Mouse (Mus musculus) liver, adult 2 months (tissue): ENCODE data around the gene Tmem267. TPM values are rescaled to one million over a fixed set of nuclear protein-coding genes. Genes with fewer than 3 reads are reported as not detected.
"Not testable (repeated sequence)": the region's sequence is repeated elsewhere in the genome, so short reads cannot be mapped to it uniquely, and the experiment has no call there.

Source experiments
- DNase-seq: peaks from one replicate; pipeline ENCODE4 v3.0.0-alpha.2; 2011; ENCODE audit warnings: low read depth, low spot score; ENCODE audit errors: extremely low read depth
- H3K27ac ChIP-seq: fragments of 200-500 bp; replicated peaks from 2 replicates; pipeline ENCODE4 v1.5.1; 2012; ENCODE audit warnings: low read depth, mild to moderate bottlenecking, control low read depth, inconsistent platforms, low read length; ENCODE audit not compliant: insufficient read depth
- H3K27me3 ChIP-seq: fragments of 200-500 bp; 2 replicates; pipeline ENCODE4 v1.6.1; 2012; ENCODE audit warnings: mild to moderate bottlenecking, moderate library complexity, low read length, inconsistent platforms; ENCODE audit not compliant: control insufficient read depth, insufficient read depth
- H3K36me3 ChIP-seq: fragments of 200-500 bp; 2 replicates; pipeline ENCODE4 v1.6.1; 2012; ENCODE audit warnings: low read length, inconsistent platforms; ENCODE audit not compliant: control insufficient read depth, insufficient read depth
- H3K4me1 ChIP-seq: fragments of 200-500 bp; 2 replicates; pipeline ENCODE4 v1.6.1; 2011; ENCODE audit warnings: low read length; ENCODE audit not compliant: control insufficient read depth, insufficient read depth
- H3K4me3 ChIP-seq: fragments of 200-500 bp; 2 replicates; pipeline ENCODE4 v1.5.1; 2011; ENCODE audit warnings: low read depth, mild to moderate bottlenecking, control low read depth, low read length, moderate library complexity; ENCODE audit not compliant: insufficient read depth
- H3K79me2 ChIP-seq: fragments of 200-500 bp; 2 replicates; pipeline ENCODE4 v1.6.1; 2012; ENCODE audit warnings: inconsistent platforms, mild to moderate bottlenecking, low read length, moderate library complexity; ENCODE audit not compliant: control insufficient read depth, insufficient read depth
- H3K9ac ChIP-seq: fragments of 200-500 bp; 2 replicates; pipeline ENCODE4 v1.6.1; 2012; ENCODE audit warnings: low read depth, mild to moderate bottlenecking, control low read depth, inconsistent platforms, low read length
- CTCF ChIP-seq: fragments of 200-500 bp; IDR thresholded peaks from 2 replicates; pipeline ENCODE4 v1.5.1; 2011; ENCODE audit warnings: low read depth, low read length, control low read depth
- POLR2A ChIP-seq: fragments of 200-500 bp; IDR thresholded peaks from 2 replicates; pipeline ENCODE4 v1.6.1; 2011; ENCODE audit warnings: low read length, control low read depth; ENCODE audit not compliant: insufficient read depth; ENCODE audit errors: extremely low read depth
- WGBS: fragments of 180-500 bp; shearing (Covaris S2); methylation state at CpG from one replicate; pipeline ENCODE4 v1.1.7; 2018; 5-methylcytosine and 5-hydroxymethylcytosine counted together
- polyA plus RNA-seq: library from polyadenylated mRNA; depleted of rRNA; stranded (reverse); fragments of >200 nt; gene quantifications from 2 replicates; pipeline ENCODE4 v1.2.3, GENCODE M21; 2012
- total RNA-seq: library from RNA; depleted of rRNA; stranded (reverse); fragments of >200 nt; gene quantifications from 2 replicates; pipeline ENCODE4 v1.2.3, GENCODE M21; 2014

The Tmem267 gene
- total and polyA plus RNA-seq, 2 experiments, result 4.4 to 13.4 TPM

DNA sequence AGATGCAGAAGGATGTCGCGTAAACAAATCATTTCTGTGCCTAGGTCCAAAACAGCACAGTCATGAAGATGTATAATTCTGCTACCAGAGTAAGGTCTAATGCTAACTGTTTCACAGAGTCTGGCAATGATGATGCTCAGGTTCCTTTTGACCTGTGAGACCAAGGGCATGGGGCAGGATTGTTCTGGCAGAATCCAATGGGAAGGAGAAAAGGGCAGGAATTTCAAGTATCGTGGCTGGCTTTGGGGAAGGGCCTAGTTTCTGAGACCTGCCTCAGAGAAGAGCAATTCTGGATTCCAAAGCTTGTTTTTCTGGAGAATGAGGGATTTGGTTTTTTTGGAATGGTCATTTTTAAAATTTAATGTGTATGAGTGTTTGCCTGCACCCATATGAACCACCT is 131.0 kb downstream of the Tmem267 start:
- no peaks in the 10 kb centered on the region for H3K36me3 ChIP-seq
- no peak overlapping the region for H3K9ac ChIP-seq
- TF ChIP-seq POLR2A (no peak), CTCF (no peak)
- no peak overlapping the region for H3K27ac ChIP-seq
- no peaks in the 10 kb centered on the region for H3K79me2 ChIP-seq
- peak; percentile 14 for DNase-seq
- H3K4me3 ChIP-seq, result no peak overlapping the region
- WGBS, result 83% methylated on average over 3 of the region's 3 CpGs
- H3K27me3 ChIP-seq, result no peaks in the 10 kb centered on the region
- no peaks in the 10 kb centered on the region for H3K4me1 ChIP-seq

DNA sequence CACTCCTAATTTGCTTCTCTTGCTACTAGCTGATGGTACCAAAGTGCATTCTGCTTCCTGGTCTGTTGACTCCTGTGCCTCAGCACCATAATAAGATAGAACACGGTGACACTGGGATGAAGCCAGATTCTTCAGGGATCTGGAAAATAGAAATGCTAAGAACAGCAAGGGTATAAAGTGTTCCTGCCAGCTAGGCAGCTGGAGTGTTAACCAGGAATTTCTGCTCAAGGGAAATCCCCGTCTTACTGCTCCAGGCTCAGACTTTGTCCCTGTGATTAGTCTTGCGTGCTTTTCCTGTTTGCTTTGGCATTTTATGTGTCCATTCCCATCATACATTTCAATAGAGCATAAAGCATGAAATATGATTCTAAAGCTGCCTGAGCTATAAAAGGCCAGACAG is 131.9 kb downstream of the Tmem267 start:
- no peaks in the 10 kb centered on the region for H3K27me3 ChIP-seq
- TF ChIP-seq CTCF (no peak), POLR2A (no peak)
- H3K79me2 ChIP-seq, result no peaks in the 10 kb centered on the region
- no peak overlapping the region for H3K4me3 ChIP-seq
- H3K9ac ChIP-seq, result no peak overlapping the region
- no peak overlapping the region for H3K27ac ChIP-seq
- H3K36me3 ChIP-seq, result no peaks in the 10 kb centered on the region
- WGBS, result 28% methylated on average over 3 of the region's 3 CpGs
- DNase-seq, result peak; percentile 34
- no peaks in the 10 kb centered on the region for H3K4me1 ChIP-seq

DNA sequence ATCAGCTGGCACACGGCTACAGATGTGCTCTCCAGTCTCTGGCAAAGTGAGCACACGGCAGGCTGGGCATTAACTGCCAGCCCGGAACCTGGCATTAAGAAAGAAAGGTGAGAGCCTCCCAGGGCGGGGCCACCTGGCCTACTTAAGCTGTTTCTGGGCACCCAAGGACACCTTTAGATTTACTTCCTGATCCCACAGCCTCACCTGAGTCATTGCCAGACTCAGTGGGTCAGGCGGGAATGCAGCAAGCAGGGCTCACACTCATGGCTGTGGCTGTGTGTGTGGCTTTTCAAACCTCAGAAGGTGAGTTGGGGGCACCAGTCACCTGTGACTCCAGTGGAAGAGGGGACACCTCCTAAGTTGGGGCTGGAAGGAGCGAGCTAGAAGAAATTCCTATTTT is 135.8 kb downstream of the Tmem267 start, which contains the start of gene Ccl28:
Ccl28 (plus strand) TSS at position 186 of the 400 bp plus-strand sequence.
- WGBS, result 79% methylated on average over 6 of the region's 6 CpGs

DNA sequence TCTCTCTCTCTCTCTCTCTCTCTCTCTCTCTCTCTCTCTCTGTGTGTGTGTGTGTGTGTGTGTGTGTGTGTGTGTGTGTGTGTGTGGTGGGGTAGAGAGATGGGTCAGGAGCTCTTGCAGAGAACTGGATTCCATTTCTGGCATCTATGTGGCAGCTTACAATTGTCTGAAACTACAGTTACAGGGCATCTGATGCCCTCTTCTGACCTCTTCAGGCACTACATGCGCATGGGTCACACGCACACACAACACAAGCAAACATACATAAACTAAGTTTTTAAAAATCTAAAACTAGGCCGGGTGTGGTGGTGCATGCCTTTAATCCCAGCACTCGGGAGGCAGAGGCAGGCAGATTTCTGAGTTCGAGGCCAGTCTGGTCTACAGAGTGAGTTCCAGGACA is 138.1 kb downstream of the Tmem267 start:
- H3K4me3 ChIP-seq, H3K27me3 ChIP-seq, H3K27ac ChIP-seq, H3K9ac ChIP-seq, H3K79me2 ChIP-seq, H3K4me1 ChIP-seq, H3K36me3 ChIP-seq: not testable (repeated sequence)
- 63% methylated on average over 5 of the region's 5 CpGs for WGBS
- peak; percentile 25 for DNase-seq
- peak; percentile 64 for TF ChIP-seq CTCF

More for the DNA sequence above, 135.8 kb downstream of the Tmem267 start, which contains the start of gene Ccl28:
- no peak within 1 kb of the TSS for H3K9ac ChIP-seq
- H3K79me2 ChIP-seq, result no peaks in the 10 kb centered on the region
- no peak within 1 kb of the TSS for H3K27ac ChIP-seq
- TF ChIP-seq CTCF, result no peak
- TF ChIP-seq POLR2A, result no peak
- no peaks in the 10 kb centered on the region for H3K36me3 ChIP-seq
- no peaks in the 10 kb centered on the region for H3K4me1 ChIP-seq
- no peak for DNase-seq
- H3K27me3 ChIP-seq, result no peaks in the 10 kb centered on the region
- H3K4me3 ChIP-seq, result no peak within 1 kb of the TSS

DNA sequence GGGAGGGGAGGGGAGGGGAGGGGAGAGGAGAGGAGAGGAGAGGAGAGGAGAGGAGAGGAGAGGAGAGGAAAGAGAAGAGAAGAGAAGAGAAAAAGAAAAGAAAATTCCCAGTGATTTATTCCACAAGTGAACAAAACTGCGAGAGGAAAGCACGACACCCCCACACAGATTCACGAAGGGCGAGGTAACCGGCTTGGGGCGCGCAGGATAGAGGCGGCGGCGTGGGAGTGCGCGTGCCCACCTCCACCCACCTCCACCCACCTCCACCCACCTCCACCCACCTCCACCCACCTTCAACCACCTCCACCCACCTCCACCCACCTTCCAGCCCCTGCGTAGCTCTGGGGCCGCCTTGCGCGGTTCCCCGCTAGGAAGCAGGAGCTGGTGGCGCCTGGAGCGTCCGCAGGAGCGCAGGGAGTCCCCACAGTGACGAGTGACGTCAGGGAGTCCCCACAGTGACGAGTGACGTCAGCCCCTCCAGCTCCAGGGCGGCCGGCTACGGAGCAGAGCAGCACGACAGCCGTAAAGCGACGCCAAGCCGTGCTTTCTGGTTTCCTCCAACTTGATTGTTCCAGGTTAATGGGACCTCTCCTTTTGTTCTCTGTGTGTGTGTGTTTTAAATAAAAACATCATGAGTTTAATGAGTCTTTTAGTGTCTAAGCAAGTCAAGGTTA is 143.8 kb downstream of the Tmem267 start:
- peak; percentile 74 for DNase-seq
- H3K79me2 ChIP-seq, result no peaks in the 10 kb centered on the region
- H3K36me3 ChIP-seq, result no peaks in the 10 kb centered on the region
- H3K9ac ChIP-seq, result peak overlapping the region; percentile 93
- H3K4me1 ChIP-seq, result no peaks in the 10 kb centered on the region
- H3K27ac ChIP-seq, result no peak overlapping the region
- no peak for TF ChIP-seq POLR2A
- no peak for TF ChIP-seq CTCF
- H3K27me3 ChIP-seq, result no peaks in the 10 kb centered on the region
- 9% methylated on average over 31 of the region's 33 CpGs for WGBS
- H3K4me3 ChIP-seq, result peak overlapping the region; percentile 99

DNA sequence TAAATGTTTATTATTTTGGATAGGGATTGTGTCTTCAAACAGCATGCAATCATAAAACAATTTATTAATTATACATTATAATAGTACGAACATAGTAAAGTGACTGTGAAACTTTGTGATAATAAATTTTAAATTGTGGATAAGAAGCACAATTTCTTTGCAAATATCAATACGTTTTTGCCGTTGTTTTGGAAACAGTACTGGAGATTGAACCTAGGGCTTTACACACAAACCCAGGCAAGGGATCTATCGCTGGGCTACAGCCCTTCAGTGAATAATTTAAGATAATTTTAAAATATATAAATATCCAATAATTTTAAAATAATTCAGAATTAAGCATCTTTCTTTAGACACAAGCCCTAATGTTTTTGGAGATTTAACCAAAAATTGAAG is 144.3 kb downstream of the Tmem267 start:
- DNase-seq, result no peak
- WGBS, result 88% methylated on average over 4 of the region's 4 CpGs
- TF ChIP-seq POLR2A, result no peak
- TF ChIP-seq CTCF, result no peak
- Histone ChIP-seq H3K4me3 (peak overlapping the region; percentile 99; the same call in 1 of the 2 replicates), H3K27me3 (no peaks in the 10 kb centered on the region), H3K27ac (no peak overlapping the region), H3K9ac (no peak overlapping the region), H3K36me3 (no peaks in the 10 kb centered on the region), H3K79me2 (no peaks in the 10 kb centered on the region), H3K4me1 (no peaks in the 10 kb centered on the region)
